Mouse (Mus musculus) intestine, embryonic 14.5 days (tissue): ENCODE results near the gene Morn2. TPM values are rescaled to one million over a fixed set of nuclear protein-coding genes. Genes with fewer than 3 reads are reported as not detected.

ENCODE experiments used
- ATAC-seq: fragments of 200-750 bp; cut with Nextera tagmentation; replicated peaks from 2 replicates; pipeline ENCODE4 v1.8.0; 2017; ENCODE audit warnings: low read depth, moderate number of reproducible peaks, moderate TSS enrichment, moderate library complexity; ENCODE audit not compliant: low FRiP score, low TSS enrichment
- DNase-seq: peaks from one replicate; pipeline ENCODE4 v3.0.0-alpha.2; 2018; ENCODE audit warnings: low spot score
- H3K27ac ChIP-seq: fragments of 300-500 bp; sonication (generic); 2 replicates; pipeline ENCODE4 v1.5.1; 2014; ENCODE audit warnings: low read depth, mild to moderate bottlenecking, control low read depth
- H3K27me3 ChIP-seq: fragments of 300-500 bp; sonication (generic); replicated peaks from 2 replicates; pipeline ENCODE4 v1.6.1; 2014; ENCODE audit warnings: low read length, control low read depth; ENCODE audit not compliant: control insufficient read depth, insufficient read depth
- H3K36me3 ChIP-seq: fragments of 300-500 bp; sonication (generic); 2 replicates; pipeline ENCODE4 v1.6.1; 2014; ENCODE audit warnings: low read length, control low read depth; ENCODE audit not compliant: control insufficient read depth, insufficient read depth
- H3K4me1 ChIP-seq: fragments of 300-500 bp; sonication (generic); replicated peaks from 2 replicates; pipeline ENCODE4 v1.6.1; 2014; ENCODE audit warnings: low read length, control low read depth, mixed read lengths; ENCODE audit not compliant: control insufficient read depth, insufficient read depth
- H3K4me2 ChIP-seq: fragments of 300-500 bp; sonication (generic); 2 replicates; pipeline ENCODE4 v1.6.1; 2014; ENCODE audit warnings: low read length
- H3K4me3 ChIP-seq: fragments of 300-500 bp; sonication (generic); 2 replicates; pipeline ENCODE4 v1.5.1; 2014; ENCODE audit warnings: low read depth, low read length, control low read depth, mixed read lengths
- H3K9ac ChIP-seq: fragments of 300-500 bp; sonication (generic); 2 replicates; pipeline ENCODE4 v1.6.1; 2014; ENCODE audit warnings: mild to moderate bottlenecking, low read length
- H3K9me3 ChIP-seq: fragments of 300-500 bp; sonication (generic); 2 replicates; pipeline ENCODE4 v1.6.1; 2016; ENCODE audit warnings: low read length, control low read depth; ENCODE audit not compliant: control insufficient read depth
- WGBS: fragments of 180-500 bp; shearing (Covaris S2); extraction: QIAGEN DNeasy Blood & Tissue Kit; methylation state at CpG from one replicate; pipeline ENCODE4 v1.1.7; 2014; 5-methylcytosine and 5-hydroxymethylcytosine counted together
- polyA plus RNA-seq: library from polyadenylated mRNA; unstranded; fragments of >200 nt; fragmentation: Nextera tagmentation; extraction: Ambion mirVana; gene quantifications from 2 replicates; pipeline ENCODE4 v1.2.1, GENCODE M21; 2014

The Morn2 gene
- polyA plus RNA-seq, 1 experiment from 2014 or later: 26.9 TPM

DNA sequence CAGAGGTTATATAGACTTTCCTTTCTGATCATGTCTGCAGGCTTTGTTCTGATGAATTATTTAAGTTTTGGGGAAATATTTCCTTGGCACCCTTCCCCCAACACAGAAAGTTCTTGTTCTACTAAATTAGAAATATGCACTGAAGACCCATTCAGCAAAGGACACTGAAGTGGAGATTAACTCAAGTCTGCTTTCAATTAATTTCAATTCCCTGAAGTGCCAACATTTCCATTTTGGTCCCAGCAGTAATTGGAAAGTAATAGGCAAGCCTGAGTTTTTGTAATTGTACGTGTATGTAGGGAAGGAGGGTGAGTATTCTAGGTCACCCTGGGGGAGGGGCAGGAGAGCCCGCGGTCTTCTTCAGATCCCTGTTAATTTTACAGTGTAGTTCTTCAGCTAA is 36.4 kb downstream of the Morn2 start:
- H3K27ac ChIP-seq: no peak overlapping the region
- DNase-seq: no peak
- no peak for ATAC-seq
- no peak overlapping the region for H3K4me3 ChIP-seq
- no peak overlapping the region for H3K4me2 ChIP-seq
- H3K9ac ChIP-seq: no peak overlapping the region
- 87% methylated on average over 3 of the region's 3 CpGs for WGBS
- no peaks in the 10 kb centered on the region for H3K9me3 ChIP-seq
- H3K36me3 ChIP-seq: no peaks in the 10 kb centered on the region
- H3K27me3 ChIP-seq: no peaks in the 10 kb centered on the region
- H3K4me1 ChIP-seq: no peaks in the 10 kb centered on the region

DNA sequence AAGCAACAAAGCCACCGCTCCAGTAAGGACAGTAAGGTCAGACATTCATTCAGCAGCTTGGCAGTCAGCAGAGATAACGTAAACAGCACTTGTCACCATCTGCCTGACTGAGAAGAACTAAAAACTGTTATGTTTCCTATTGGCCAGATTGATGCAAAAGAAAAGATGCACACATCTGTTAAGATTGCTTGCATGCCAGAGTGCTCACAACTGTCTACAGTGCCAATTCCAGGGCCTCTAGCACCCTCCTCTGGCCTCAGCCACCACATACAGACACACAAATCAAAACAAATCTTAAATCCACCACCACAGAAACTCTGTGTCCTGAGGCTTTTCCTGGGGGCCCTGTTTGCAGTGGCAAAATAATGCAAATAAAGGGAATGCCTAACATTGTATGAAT is 42.4 kb downstream of the Morn2 start:
- Histone ChIP-seq H3K36me3 (no peaks in the 10 kb centered on the region), H3K4me3 (no peak overlapping the region), H3K9ac (no peak overlapping the region), H3K4me2 (no peak overlapping the region), H3K27me3 (no peaks in the 10 kb centered on the region), H3K9me3 (no peaks in the 10 kb centered on the region), H3K4me1 (no peaks in the 10 kb centered on the region), H3K27ac (no peak overlapping the region)
- no peak for ATAC-seq
- WGBS: 48% methylated on average over 2 of the region's 2 CpGs
- no peak for DNase-seq

DNA sequence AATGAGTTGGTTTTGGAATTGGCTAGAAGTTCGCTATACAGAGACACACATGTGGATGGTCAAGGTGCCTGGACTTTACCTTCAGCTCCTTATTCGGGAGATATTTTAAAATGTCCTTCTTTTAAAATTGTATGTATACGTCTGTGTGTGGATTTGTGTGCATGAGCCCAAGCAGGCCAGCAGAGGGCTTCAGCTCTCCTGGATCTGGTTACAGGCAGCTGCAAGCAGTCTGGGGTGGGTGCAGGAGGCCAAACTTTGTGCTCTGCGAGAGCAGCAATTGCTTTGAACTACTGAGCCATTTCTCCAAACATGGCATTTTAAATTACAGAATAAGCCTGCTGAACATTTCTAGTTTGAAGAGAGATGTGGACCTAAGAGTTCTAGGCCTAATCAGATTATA is 55.3 kb downstream of the Morn2 start:
- Histone ChIP-seq H3K9ac (no peak overlapping the region), H3K4me1 (no peaks in the 10 kb centered on the region), H3K4me2 (no peak overlapping the region), H3K27ac (no peak overlapping the region), H3K4me3 (no peak overlapping the region), H3K36me3 (no peaks in the 10 kb centered on the region), H3K27me3 (no peaks in the 10 kb centered on the region), H3K9me3 (no peaks in the 10 kb centered on the region)
- ATAC-seq (no peak), DNase-seq (no peak)
- WGBS: 73% methylated on average over 4 of the region's 4 CpGs

DNA sequence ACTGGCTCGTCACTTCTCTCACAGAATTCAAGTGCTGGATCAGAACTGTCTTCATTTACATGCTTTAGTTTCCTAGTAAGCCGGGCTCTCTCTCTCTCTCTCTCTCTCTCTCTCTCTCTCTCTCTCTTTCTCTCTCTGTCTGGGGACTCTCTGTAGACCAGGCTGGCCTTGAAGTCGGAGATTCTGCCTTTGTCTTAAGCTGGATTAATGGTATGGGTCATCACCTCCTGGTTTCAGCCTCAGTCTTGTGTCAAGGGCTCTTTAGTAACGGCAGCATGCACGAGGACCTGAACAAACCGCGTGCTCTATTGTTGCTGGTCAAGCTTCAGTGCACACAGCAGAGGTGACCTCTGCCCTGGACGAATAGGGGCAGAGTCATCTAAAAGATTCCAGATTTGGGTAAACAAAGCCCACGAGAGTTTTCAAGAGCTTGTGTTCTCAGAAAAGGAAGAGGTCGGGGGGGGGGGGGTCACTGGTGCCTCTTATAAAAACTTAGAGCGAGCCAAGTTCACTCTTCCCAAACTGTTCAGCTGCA is 56.7 kb downstream of the Morn2 start:
- no peak for ATAC-seq
- no peaks in the 10 kb centered on the region for H3K9me3 ChIP-seq
- no peak overlapping the region for H3K4me3 ChIP-seq
- DNase-seq: no peak
- H3K9ac ChIP-seq: no peak overlapping the region
- H3K27me3 ChIP-seq: no peaks in the 10 kb centered on the region
- H3K27ac ChIP-seq: no peak overlapping the region
- 68% methylated on average over 11 of the region's 11 CpGs for WGBS
- no peaks in the 10 kb centered on the region for H3K4me1 ChIP-seq
- no peak overlapping the region for H3K4me2 ChIP-seq
- H3K36me3 ChIP-seq: no peaks in the 10 kb centered on the region

Other genes with a start within 250 kb of the Morn2 start
- gene Hnrnpll, start 227.9 kb upstream of the Morn2 start, polyA plus RNA-seq: 58.4 and 59.1 TPM in 2 replicates
- 35.1 and 38.4 TPM in 2 replicates for gene Galm, start 162.7 kb upstream of the Morn2 start, polyA plus RNA-seq
- 603 and 665 TPM in 2 replicates for gene Srsf7, start 82.9 kb upstream of the Morn2 start, polyA plus RNA-seq
- gene Ttc39d, start 82.7 kb upstream of the Morn2 start, polyA plus RNA-seq: 0.12 TPM in 1 of 2 replicates, not detected in the other
- 49.7 and 49.8 TPM in 2 replicates for gene Gemin6, start 65.8 kb upstream of the Morn2 start, polyA plus RNA-seq
- gene Dhx57, start 273 bp downstream of the Morn2 start, polyA plus RNA-seq: 16.6 and 18.9 TPM in 2 replicates
- 0.34 and 0.99 TPM in 2 replicates for gene Arhgef33, start 17.2 kb downstream of the Morn2 start, polyA plus RNA-seq
- gene Gm10190, start 83.3 kb downstream of the Morn2 start, polyA plus RNA-seq: 2.0 and 2.2 TPM in 2 replicates
- 8.1 and 8.4 TPM in 2 replicates for gene Sos1, start 190.2 kb downstream of the Morn2 start, polyA plus RNA-seq